Mouse (Mus musculus): Measurements from ENCODE around the gene Lamc1.

- TF ChIP-seq CTCF (IDR thresholded peaks at IDR 0.05): peak; percentile 75
- TF ChIP-seq EP300 (IDR thresholded peaks at IDR 0.05): no peak
These were observed 666 bp downstream of the Lamc1 start for GRCm38 (mm10) chr1:153331796-153332443.
